Mouse (Mus musculus) layer of hippocampus, adult 9-10 months (tissue): ENCODE results near the gene Arl4c.

ENCODE experiments used
- DNase-seq: peaks from one replicate; pipeline ENCODE4 v3.0.0; 2022; ENCODE audit warnings: low spot score

Arl4c gene

DNA sequence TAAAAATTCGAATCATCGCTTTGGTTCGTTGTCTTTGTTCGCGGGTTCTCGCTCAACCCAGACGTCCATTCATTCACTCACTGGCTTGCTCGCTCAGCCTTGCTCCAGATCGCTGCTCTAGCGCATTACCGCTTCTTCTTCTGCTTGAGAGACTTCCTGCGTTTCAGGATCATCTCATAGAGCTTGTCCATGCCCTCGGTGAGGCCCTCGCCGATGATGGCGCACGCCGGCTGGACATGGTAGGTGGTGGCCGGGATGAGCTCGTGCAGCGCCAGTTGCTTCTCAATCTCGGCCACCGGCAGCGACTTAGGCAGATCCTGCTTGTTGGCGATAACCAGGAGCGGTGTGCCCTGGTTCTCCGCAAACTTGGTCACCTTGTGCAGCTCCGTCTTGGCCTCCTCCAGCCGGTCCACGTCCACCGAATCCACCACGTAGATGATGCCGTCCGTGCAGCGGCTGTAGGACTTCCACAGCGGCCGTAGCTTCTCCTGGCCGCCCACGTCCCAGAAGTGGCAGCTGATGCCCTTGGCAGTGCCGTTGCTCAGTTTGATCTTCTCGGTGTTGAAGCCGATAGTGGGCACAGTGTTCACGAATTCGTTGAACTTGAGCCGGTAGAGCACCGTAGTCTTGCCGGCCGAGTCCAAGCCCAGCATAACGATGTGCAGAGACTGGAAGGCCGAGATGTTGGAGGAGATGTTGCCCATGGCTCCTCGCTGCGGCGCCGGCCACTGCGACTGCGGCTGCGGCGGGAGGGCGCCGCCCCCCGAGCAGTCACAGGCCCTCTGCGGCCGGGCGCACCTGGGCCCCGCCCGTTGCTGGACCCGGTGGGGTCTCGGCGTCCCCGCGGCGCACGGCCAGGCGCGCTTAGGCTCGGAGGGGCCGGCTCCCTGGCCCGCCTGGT is 810 bp downstream of the Arl4c start:
- DNase-seq = no peak

GRCm38 (mm10) chr1:88699856-88700791 is 1.9 kb downstream of the Arl4c start:
- DNase-seq = no peak

GRCm38 (mm10) chr1:88699401-88699800 is 2.6 kb downstream of the Arl4c start:
- no peak for DNase-seq

DNA sequence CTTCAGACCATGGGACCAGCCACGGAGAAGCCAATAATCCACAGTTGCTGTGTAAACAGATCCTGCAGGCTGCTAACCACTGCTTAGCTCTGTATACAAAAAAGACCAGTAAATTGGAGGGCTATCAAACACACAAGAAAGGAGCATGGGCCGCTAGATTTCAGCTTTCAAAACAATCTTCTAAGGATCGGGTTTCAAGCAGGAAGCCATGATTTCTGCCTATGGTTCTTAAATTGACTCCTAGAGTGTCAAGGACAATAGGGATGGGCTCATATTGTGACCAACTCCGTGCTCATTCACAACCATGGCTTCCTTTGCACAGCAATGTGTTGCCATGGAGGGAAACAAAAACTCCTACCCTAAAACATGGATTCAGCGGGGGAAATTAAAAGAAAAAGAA is 3.1 kb downstream of the Arl4c start:
- no peak for DNase-seq

GRCm38 (mm10) chr1:88698131-88698530 is 3.9 kb downstream of the Arl4c start:
- DNase-seq = no peak

DNA sequence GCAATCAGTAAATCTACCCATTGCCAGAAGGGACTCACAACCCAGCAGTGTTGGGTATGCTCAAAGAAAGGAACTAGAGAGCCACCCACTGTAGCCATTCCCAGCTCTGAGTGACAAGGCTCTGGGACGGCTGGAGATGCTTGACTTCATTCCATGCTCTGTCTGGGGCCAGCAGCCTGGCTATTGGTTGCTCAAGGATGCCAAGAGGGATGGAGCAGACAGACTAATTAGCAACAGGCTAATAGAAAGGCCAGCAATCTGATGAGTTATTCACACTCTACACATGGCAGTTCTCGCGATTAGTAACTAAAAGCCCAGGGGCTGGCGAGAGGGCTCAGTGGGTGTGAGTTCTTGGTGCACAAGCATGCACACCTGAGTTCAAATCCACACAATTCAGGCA is 5.6 kb downstream of the Arl4c start:
- DNase-seq = no peak

DNA sequence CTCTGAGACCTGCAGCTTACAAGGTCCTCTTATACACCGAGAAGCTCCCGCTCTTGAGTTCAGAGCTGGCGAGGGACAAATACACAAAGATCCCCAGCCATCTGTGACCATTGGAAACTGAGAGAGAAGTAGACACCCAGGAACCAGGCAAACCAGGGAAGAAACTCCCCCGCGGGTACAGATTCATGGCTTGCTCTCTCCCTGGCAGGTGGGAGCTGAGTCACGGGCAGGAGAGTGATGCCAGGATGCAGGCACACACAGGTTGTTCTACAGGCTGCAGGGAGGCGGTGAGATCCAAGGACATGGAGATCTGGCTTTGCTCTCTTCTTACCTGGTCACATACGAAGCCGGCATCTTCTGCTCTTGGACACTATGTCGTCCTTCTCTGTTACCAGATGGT is 7.7 kb downstream of the Arl4c start:
- DNase-seq = no peak

GRCm38 (mm10) chr1:88692293-88692827 is 9.7 kb downstream of the Arl4c start:
- no peak for DNase-seq

- no peak for DNase-seq
Measured at GRCm38 (mm10) chr1:88690601-88691000, 11.4 kb downstream of the Arl4c start.

GRCm38 (mm10) chr1:88684765-88685164 is 17.3 kb downstream of the Arl4c start:
- DNase-seq = no peak

DNA sequence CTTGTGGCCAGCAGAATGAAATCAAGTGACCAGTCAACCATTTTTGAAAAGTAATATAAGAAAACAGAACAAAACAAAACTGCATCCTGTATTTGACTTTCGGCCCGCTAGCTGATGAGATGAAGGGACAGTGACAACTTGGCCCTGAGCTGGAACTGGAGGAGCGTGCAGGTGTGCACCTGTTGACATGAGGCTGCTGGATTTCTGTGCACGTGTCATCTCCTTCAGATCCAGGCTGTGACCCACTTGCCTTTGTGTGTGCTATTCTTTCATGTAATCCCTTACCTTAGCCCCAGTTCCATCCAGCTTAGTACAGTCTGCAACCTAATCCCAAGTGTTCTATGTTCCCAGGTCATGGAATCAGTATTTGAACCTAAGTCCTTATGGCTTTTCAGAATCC is 20.4 kb downstream of the Arl4c start:
- DNase-seq = no peak

- DNase-seq = no peak
Measured at GRCm38 (mm10) chr1:88680804-88681203, 21.2 kb downstream of the Arl4c start.

- DNase-seq = no peak
Measured at GRCm38 (mm10) chr1:88678231-88678739, 23.7 kb downstream of the Arl4c start.

DNA sequence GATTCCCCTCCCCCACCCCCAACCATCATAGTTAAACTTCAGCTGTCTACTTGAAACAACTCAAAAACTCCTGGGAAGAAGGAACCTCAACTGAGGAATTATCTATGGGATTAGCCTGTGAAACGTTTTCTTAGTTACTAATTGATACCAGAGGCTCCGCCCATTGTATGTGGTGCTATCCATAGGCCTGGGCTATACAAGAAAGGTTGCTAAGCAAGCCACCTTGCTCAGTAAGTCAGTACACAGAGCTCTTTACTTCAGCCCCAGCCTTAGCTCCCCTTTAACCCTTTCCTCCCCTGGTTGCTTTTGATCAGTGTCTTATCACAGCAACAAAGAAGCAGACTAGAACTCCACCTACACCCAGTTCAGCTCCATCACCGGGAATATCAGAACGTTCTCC is 31.2 kb downstream of the Arl4c start:
- no peak for DNase-seq

GRCm38 (mm10) chr1:88668846-88669810 is 32.9 kb downstream of the Arl4c start:
- DNase-seq = no peak

- DNase-seq = no peak
Measured at GRCm38 (mm10) chr1:88668353-88668752, 33.7 kb downstream of the Arl4c start.

- DNase-seq = no peak
Measured at GRCm38 (mm10) chr1:88664623-88665022, 37.4 kb downstream of the Arl4c start.

- no peak for DNase-seq
Measured at GRCm38 (mm10) chr1:88662736-88663135, 39.3 kb downstream of the Arl4c start.

DNA sequence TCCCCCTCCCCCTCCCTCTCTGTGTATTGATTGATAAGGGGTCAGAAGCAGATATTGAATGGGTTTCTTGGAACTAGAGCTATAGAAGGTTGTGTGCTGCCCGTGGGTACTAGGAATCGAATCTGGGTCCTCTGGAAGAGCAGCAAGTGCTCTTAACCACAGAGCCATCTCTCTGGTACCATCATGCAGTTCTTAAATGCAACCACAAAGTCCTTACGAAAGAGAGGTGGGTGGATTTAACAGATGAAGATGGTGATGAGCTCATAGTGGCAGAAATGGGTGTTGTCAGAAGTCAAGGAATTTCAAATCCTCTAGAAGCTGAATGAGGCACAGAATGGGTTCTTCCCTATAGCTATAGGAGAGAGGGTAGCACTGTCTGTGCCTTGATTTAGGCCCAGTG is 40.8 kb downstream of the Arl4c start:
- no peak for DNase-seq

- no peak for DNase-seq
Measured at GRCm38 (mm10) chr1:88658290-88658857, 43.6 kb downstream of the Arl4c start.

- DNase-seq = no peak
Measured at GRCm38 (mm10) chr1:88656096-88656480, 45.9 kb downstream of the Arl4c start.
